Mouse (Mus musculus): ENCODE measurements at regions not wholly inside any gene's neighbourhood (a gene's known extent, or its start where the extent isn't known, plus 50 kb on each side); places are given as distances from the start of the nearest gene placed in this dataset.

DNA sequence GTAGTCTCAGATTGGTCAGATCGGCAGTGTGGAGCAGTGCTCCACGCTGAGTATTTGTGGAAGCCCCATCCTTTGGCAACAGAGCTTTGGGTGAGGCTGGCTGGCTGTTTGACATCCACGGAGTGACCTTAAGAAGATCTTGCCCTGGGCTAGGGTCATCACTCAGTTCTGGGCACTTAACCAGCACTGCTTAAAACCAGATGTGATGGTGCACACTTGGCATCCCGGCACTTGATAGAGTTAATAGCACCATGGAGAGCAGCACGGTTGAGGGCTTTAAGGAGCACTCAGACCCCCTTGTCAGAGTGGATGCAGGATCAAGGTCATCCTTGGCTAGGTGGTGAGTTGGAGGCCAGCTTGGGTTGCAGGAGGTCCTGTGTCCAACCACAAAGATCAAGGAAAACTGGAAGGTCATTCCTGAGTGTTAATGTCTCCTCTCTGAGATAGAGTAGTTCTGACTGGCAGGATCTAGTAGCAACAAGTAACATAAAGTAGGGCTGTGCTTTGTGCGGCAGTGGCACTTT is 70.2 kb upstream of the Mrps10 start:
- DNase-seq: no peak
- TF ChIP-seq CTCF (IDR thresholded peaks at IDR 0.05; ENCODE audit: borderline replicate concordance, control insufficient read depth, extremely low read depth, insufficient read depth, low read length, poor library complexity) (no peak), POLR2A (IDR thresholded peaks at IDR 0.05; ENCODE audit: control insufficient read depth, extremely low read depth, insufficient read depth, low read length, poor library complexity) (no peak)
- no peaks in the 10 kb centered on the region for H3K27me3 ChIP-seq (ENCODE audit: control insufficient read depth, insufficient read depth, low read length)
- H3K27ac ChIP-seq (ENCODE audit: control insufficient read depth, insufficient read depth, low read length): no peak overlapping the region
- H3K4me1 ChIP-seq (replicated peaks; ENCODE audit: control insufficient read depth, insufficient read depth, low read length): peaks cover 20% of the 10 kb centered on the region
- no peak overlapping the region for H3K4me3 ChIP-seq (ENCODE audit: control insufficient read depth, insufficient read depth, low read length)
- WGBS: 96% methylated on average over 6 of the region's 6 CpGs
- no peaks in the 10 kb centered on the region for H3K36me3 ChIP-seq (ENCODE audit: control insufficient read depth, insufficient read depth, low read length)

- no peak for DNase-seq
- Histone ChIP-seq H3K4me3 (ENCODE audit: control insufficient read depth, insufficient read depth, low read length) (no peak overlapping the region), H3K27me3 (ENCODE audit: control insufficient read depth, insufficient read depth, low read length) (no peaks in the 10 kb centered on the region), H3K36me3 (ENCODE audit: control insufficient read depth, insufficient read depth, low read length) (no peaks in the 10 kb centered on the region), H3K4me1 (replicated peaks; ENCODE audit: control insufficient read depth, insufficient read depth, low read length) (peaks cover 20% of the 10 kb centered on the region), H3K27ac (ENCODE audit: control insufficient read depth, insufficient read depth, low read length) (no peak overlapping the region)
- TF ChIP-seq CTCF (IDR thresholded peaks at IDR 0.05; ENCODE audit: borderline replicate concordance, control insufficient read depth, extremely low read depth, insufficient read depth, low read length, poor library complexity): no peak
- TF ChIP-seq POLR2A (IDR thresholded peaks at IDR 0.05; ENCODE audit: control insufficient read depth, extremely low read depth, insufficient read depth, low read length, poor library complexity): no peak
- WGBS: 95% methylated on average over 8 of the region's 8 CpGs
These were observed 70.7 kb upstream of the Mrps10 start for GRCm38 (mm10) chr17:47297965-47298364.

DNA sequence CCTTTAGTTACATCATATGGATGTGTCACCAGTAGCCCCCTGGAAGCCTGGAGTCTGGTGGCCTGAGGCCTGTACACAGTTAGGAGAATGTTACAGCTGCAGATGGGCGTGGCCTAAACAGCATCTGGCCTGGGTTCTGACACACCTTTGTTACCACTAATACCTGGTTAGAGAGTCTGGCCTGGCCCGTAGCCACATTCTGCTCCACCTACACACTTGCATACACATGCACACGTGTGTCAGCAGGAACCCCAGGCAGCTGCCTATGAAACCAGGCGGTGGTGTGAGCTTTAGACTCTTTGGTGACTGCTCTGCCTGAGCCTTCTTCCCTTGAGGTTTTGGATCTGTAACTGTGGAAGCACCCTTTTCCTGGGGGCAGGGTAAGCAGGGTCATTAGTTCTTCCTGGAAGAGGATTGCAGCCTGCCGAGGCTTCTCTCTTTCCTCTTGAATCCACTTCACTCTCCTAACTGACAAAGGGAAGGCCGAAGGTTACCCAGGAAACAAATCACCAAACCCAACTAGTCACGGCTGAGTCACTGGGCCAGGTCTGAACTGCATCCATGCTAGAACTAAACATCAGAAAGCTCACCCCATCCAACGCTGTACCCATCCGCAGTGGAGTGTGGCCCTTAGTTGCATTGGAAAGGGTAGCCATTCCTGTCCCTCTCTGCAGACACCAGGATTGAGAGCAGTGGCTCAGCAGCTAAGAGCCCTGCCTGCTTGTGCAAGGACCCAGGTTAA is 71.8 kb upstream of the Mrps10 start:
- WGBS: 90% methylated on average over 9 of the region's 9 CpGs
- Histone ChIP-seq H3K27ac (ENCODE audit: control insufficient read depth, insufficient read depth, low read length) (no peak overlapping the region), H3K4me3 (ENCODE audit: control insufficient read depth, insufficient read depth, low read length) (no peak overlapping the region), H3K4me1 (replicated peaks; ENCODE audit: control insufficient read depth, insufficient read depth, low read length) (peaks cover 20% of the 10 kb centered on the region), H3K36me3 (ENCODE audit: control insufficient read depth, insufficient read depth, low read length) (no peaks in the 10 kb centered on the region), H3K27me3 (ENCODE audit: control insufficient read depth, insufficient read depth, low read length) (no peaks in the 10 kb centered on the region)
- no peak for TF ChIP-seq CTCF (IDR thresholded peaks at IDR 0.05; ENCODE audit: borderline replicate concordance, control insufficient read depth, extremely low read depth, insufficient read depth, low read length, poor library complexity)
- TF ChIP-seq POLR2A (IDR thresholded peaks at IDR 0.05; ENCODE audit: control insufficient read depth, extremely low read depth, insufficient read depth, low read length, poor library complexity): no peak
- DNase-seq: no peak

- no peak overlapping the region for H3K4me3 ChIP-seq (ENCODE audit: control insufficient read depth, insufficient read depth, low read length)
- peak; percentile 10 for DNase-seq
- WGBS: 27% methylated on average over 17 of the region's 17 CpGs
- peaks cover 20% of the 10 kb centered on the region for H3K4me1 ChIP-seq (replicated peaks; ENCODE audit: control insufficient read depth, insufficient read depth, low read length)
- TF ChIP-seq CTCF (IDR thresholded peaks at IDR 0.05; ENCODE audit: borderline replicate concordance, control insufficient read depth, extremely low read depth, insufficient read depth, low read length, poor library complexity): no peak
- TF ChIP-seq POLR2A (IDR thresholded peaks at IDR 0.05; ENCODE audit: control insufficient read depth, extremely low read depth, insufficient read depth, low read length, poor library complexity): no peak
- no peaks in the 10 kb centered on the region for H3K27me3 ChIP-seq (ENCODE audit: control insufficient read depth, insufficient read depth, low read length)
- H3K27ac ChIP-seq (ENCODE audit: control insufficient read depth, insufficient read depth, low read length): no peak overlapping the region; the same call in 1 of the 2 replicates
- no peaks in the 10 kb centered on the region for H3K36me3 ChIP-seq (ENCODE audit: control insufficient read depth, insufficient read depth, low read length)
These were observed 73.2 kb upstream of the Mrps10 start for GRCm38 (mm10) chr17:47295315-47296011.

DNA sequence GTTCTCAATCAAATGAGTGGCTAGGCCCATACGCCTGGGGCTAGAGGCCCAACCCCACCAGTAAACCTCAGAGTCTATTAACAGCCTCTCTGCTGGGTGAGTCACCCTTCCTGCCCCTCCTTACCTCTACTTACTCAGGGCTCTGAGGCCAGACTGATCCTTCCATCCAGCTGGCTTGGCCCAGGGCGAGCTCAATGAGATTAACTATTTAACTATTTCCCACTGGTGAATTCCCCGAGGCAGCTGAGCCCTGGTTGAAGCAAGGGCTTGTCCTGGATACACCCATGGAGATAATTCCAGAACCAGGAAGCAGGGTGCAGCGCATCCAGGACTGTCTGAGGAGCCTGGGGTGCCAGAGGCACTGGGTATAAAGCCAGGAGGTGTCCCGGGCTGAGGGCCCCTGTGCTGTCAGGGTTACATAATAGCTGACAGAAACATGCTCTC is 74.6 kb upstream of the Mrps10 start:
- Histone ChIP-seq H3K27me3 (ENCODE audit: control insufficient read depth, insufficient read depth, low read length) (no peaks in the 10 kb centered on the region), H3K27ac (ENCODE audit: control insufficient read depth, insufficient read depth, low read length) (no peak overlapping the region), H3K4me3 (ENCODE audit: control insufficient read depth, insufficient read depth, low read length) (no peak overlapping the region), H3K36me3 (ENCODE audit: control insufficient read depth, insufficient read depth, low read length) (no peaks in the 10 kb centered on the region), H3K4me1 (replicated peaks; ENCODE audit: control insufficient read depth, insufficient read depth, low read length) (peaks cover 20% of the 10 kb centered on the region)
- TF ChIP-seq CTCF (IDR thresholded peaks at IDR 0.05; ENCODE audit: borderline replicate concordance, control insufficient read depth, extremely low read depth, insufficient read depth, low read length, poor library complexity) (no peak), POLR2A (IDR thresholded peaks at IDR 0.05; ENCODE audit: control insufficient read depth, extremely low read depth, insufficient read depth, low read length, poor library complexity) (no peak)
- 66% methylated on average over 5 of the region's 5 CpGs for WGBS
- DNase-seq: no peak

DNA sequence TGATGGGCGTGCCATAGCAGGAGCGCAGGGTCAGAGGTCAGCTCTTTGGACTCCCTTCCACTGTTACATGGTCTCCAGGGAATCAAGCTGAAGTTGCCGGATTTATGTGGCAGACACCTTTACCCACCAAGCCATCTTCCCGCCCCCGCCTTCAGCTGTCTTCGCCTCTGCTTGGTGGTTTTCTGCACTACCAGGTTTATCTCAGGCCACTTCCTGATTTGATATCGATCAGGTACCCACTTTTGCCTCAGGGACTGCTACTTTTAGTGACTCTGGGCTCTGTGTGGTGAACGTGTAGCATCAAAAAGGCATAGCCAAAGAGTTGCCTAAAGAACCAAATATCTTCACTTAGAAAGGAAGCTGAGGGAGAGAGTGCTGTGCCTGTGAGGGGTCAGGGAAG is 75.5 kb upstream of the Mrps10 start:
- no peak overlapping the region for H3K27ac ChIP-seq (ENCODE audit: control insufficient read depth, insufficient read depth, low read length)
- TF ChIP-seq CTCF (IDR thresholded peaks at IDR 0.05; ENCODE audit: borderline replicate concordance, control insufficient read depth, extremely low read depth, insufficient read depth, low read length, poor library complexity) (no peak), POLR2A (IDR thresholded peaks at IDR 0.05; ENCODE audit: control insufficient read depth, extremely low read depth, insufficient read depth, low read length, poor library complexity) (no peak)
- no peak for DNase-seq
- no peak overlapping the region for H3K4me3 ChIP-seq (ENCODE audit: control insufficient read depth, insufficient read depth, low read length)
- H3K36me3 ChIP-seq (ENCODE audit: control insufficient read depth, insufficient read depth, low read length): peaks cover under 1% of the 10 kb centered on the region; the same call in 1 of the 2 replicates
- no peaks in the 10 kb centered on the region for H3K27me3 ChIP-seq (ENCODE audit: control insufficient read depth, insufficient read depth, low read length)
- peaks cover 20% of the 10 kb centered on the region for H3K4me1 ChIP-seq (replicated peaks; ENCODE audit: control insufficient read depth, insufficient read depth, low read length)
- WGBS: 43% methylated on average over 8 of the region's 8 CpGs

Measured in thymus, adult 2 months (tissue).